Mouse (Mus musculus): Measurements from ENCODE around the gene Med29. TPM values are rescaled to one million over a fixed set of nuclear protein-coding genes. Genes with fewer than 3 reads are reported as not detected.

Gene Med29
- 20.2 TPM for polyA plus RNA-seq (2017; shearing (Covaris generic))

DNA sequence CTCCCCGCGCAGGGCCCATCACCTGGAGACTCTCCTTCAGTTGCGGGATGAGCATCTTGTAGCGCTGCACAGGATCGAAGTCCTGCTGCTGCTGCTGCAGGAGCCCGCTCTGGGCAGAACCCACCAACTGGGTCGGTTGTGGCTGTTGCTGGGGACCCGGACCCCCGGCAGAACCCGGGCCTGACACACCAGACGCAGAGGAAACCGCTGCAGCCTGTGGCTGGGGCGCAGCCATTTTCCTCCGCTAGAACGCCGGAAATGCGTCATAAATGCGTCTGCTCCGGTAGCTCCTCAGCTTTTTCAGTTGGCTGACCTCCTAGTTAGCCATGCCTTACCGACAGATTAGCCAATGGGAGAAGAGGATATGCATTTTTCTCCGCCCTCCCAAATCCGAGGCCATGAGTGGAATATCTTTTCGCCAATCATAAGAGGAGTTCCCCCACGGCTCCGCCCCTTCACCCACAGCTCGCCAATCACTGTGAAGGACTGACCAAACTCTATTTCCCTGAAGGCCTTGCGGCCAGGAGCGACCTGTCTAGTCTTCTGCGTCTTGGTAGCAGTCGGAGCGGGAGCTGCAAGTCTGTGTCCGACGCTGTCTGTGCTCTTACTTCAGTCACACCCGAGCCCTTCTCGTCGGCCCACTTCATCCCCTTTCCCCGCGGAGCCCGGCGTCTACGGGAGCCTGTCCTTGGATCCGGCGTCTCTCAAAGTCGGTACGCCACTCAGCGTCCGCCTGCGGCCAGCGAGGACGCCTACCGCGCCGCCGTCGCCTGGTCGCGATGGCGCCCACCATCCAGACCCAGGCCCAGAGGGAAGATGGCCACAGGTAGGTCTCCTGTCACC is at the start of gene Med29, which contains the start of gene Paf1:
Med29 (minus strand) TSS at position 280 of the 843 bp plus-strand sequence.
Paf1 (plus strand) TSS at position 523 of the 843 bp plus-strand sequence.

DNA sequence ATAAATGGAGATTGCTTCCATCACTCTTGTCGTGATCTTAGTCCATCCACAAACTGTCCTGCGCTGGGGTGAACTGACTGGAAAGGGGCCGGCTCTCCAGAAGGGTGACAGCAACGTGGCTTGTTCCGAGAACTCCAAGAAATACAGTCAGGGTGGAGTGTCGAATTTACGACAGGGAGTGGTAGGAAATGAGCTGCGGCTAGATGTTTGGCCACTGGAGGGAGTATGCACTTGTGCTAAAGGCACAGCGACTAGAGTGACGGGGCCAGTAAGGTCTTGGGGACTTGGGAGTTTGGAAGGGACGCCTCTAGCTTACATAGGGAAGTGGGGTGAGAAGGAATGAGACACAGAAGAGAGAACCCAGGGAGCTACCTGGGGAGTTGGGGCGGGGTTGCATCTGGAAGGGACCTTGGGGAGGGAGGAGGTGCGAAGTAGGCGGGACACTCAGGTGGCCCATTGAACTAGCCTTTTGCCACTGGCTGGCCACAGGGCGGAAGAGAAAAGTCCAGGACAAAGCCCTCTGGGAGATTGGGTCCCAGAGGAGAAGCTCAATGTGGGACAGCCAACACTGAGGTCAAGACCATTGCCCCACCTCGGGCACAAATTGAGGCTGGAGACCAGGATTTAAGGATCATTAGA is 44.5 kb upstream of the Med29 start, which contains the start of gene Gmfg:
Gmfg (plus strand) TSS at position 516 of the 639 bp plus-strand sequence.

DNA sequence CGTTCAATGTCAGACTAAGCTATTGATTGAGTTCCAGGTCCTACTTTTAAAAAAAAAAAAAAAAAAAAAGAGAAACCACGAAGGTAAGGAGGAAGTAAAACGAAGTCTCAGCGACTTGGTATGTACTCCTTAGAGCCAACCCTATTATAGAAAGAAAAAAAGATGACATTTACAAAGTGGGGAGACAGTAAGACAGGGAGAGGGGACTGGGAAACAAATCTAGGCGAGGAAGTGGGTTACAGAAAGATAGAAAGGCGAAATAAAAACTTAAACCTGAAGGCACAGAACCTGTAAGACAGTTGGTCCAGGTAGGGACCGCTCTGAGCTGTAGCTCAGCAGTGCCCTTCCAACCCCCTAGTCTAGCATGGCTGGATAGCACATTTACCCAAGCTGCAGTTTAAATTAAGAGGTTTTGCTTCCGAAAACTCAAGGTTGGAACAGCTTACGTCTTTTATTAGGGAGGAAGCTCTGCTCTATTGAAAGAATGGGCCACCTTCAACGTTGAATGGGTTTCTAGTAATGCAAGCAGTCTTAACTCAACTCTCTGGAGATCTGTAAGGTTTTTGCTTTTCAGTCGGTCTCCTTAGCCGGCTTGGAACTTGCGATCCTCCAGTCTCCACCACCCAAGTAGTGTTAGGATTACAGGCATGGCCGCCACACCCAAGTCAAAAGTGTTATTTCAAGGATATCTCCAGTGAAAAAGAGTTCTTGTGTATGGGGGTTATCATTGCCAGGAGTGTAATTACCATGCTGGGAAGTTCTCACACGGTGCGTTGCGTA is 12.1 kb downstream of the Med29 start, which contains the start of gene Zfp36:
Zfp36 (minus strand) TSS at position 17 of the 780 bp plus-strand sequence.

DNA sequence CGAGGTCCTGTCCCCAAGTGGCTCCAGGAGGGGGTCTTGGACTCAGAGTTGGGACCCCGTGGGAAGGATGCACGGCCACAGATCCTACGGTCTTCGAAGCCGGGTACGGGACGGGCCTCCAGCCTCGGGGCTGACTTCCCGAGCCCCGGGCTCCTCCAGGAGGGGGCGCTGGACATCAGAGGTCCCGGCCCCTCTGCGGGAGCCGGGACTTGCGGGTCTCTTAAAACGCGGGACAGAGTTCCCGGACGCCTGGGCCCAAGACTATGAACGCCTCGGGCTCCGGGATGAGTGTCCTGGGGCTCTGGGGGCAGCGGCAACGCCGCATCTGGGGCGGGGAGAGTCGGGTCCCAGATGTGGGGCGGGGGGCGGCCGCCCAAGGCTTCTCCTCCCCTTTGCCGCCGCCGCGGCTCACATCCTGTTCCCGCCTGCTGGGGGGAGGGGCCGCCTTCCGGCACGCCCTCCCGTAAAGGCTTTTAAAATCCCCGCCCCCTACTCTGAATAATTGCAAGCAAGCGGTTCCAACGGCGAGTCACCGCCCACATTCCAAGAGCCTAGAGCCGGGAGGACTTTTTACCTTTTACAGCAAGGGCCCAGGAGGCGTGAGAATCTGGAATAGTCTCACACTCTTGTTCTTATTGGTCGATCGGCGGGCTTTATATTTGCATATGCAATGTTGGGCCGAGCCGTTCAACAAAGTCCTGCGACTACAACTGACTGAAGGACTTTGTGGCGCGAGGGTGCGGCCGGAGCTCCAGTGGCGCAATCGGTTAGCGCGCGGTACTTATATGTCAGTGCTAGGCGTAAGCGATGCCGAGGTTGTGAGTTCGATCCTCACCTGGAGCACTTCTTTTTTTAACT is 20.0 kb downstream of the Med29 start, which contains the start of gene Plekhg2:
Plekhg2 (minus strand) TSS at position 349 of the 858 bp plus-strand sequence.

DNA sequence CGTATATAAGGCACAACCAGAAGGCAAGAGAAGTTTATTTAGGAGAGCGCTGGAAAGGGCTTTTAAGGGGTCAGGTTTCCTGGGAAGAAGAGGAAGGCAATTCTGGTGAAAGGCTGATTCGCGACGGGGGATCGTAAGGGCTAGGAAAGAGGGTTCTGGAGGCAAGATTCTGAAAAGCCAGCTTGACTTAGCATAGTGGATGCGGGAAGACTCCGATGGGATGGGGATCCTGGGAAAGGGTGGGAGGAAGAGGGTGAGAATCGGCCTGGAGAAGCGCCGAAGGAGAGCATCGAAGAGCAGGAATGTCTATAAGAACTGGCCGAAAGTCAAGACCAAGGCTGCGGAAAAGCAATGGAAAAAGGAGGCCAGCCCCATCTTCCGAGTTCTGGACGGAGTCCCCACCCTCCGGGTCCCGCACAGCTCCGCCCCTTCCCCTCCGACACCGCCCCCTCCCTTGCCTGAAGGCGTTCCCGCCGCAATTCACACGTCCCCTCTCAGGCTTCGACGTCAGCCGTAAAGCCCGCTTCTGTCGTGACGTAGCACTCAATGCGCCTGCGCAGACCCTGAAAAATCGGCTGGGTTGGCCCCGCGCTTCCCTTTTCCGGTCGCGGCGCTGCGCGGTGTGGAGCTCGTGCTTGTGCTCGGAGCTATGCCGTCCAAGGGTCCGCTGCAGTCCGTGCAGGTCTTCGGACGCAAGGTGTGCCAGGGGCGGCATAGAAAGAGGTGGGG is 42.2 kb downstream of the Med29 start, which contains the start of gene Rps16:
Rps16 (plus strand) TSS at position 498 of the 729 bp plus-strand sequence.

DNA sequence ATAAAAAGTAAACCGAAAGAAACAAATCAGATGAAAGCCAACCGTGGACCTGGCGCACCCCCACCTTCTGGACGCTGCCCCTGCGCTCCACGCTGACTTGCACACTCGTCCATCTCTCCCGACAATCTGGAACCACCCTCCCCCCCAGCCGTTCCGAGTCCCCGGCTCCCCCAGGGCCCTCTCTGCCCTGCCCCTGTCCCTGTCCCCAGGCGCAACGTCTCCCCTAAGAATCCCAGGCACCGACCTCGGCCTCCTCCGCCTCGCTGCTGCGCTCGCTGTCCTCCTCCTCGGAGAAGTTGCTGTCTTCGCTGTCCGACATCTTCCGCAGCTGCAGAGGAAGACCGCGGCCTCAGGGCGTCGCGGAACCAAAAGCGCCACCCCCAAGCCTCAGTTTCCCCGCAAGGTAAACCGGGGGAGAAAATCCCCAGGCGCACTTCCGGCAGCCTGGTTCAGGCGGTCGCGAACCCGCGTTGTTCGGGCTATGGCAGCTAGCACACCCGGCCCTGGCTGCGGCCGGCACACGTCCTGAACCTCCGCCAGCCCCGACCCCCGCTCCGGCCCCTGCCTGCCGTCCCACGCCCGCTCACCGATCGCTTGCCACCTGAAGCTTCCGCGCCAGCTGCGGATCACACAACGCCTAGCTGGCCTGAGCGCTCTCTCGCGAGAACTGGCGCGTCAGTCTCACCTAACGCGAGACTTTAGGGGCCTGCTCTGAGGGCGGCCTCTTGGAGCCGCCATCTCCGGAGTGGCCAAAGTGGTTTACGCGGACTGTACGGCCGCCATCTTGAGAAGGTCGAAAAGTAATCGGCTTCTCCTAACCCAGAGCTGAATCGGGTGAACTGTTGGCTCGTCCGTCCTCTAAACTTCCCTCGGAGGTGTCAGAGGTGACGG is 54.2 kb downstream of the Med29 start, which contains the start of gene Supt5:
Supt5 (minus strand) TSS at position 639 of the 891 bp plus-strand sequence.

Other genes starting within 250 kb of the Med29 start
- gene Fbl, start 223.0 kb downstream of the Med29 start, polyA plus RNA-seq (2017; shearing (Covaris generic)) = 180 TPM
- 10.2 TPM for gene Dyrk1b, start 213.2 kb downstream of the Med29 start, polyA plus RNA-seq (2017; shearing (Covaris generic))
- 13.7 TPM for gene Eid2, start 124.8 kb downstream of the Med29 start, polyA plus RNA-seq (2017; shearing (Covaris generic))
- 0.79 TPM for gene Eid2b, start 115.0 kb downstream of the Med29 start, polyA plus RNA-seq (2017; shearing (Covaris generic))
- gene Selenov, start 101.5 kb downstream of the Med29 start, polyA plus RNA-seq (2017; shearing (Covaris generic)) = 0.40 TPM
- not detected for gene Dll3, start 90.5 kb downstream of the Med29 start, polyA plus RNA-seq (2017; shearing (Covaris generic))
- gene Timm50, start 80.6 kb downstream of the Med29 start, polyA plus RNA-seq (2017; shearing (Covaris generic)) = 51.7 TPM
- 172 TPM for gene Supt5, start 54.0 kb downstream of the Med29 start, polyA plus RNA-seq (2017; shearing (Covaris generic))
- gene Rps16, start 42.1 kb downstream of the Med29 start, polyA plus RNA-seq (2017; shearing (Covaris generic)) = 871 TPM
- 21.7 TPM for gene Plekhg2, start 20.1 kb downstream of the Med29 start, polyA plus RNA-seq (2017; shearing (Covaris generic))
- gene Zfp36, start 12.5 kb downstream of the Med29 start, polyA plus RNA-seq (2017; shearing (Covaris generic)) = 606 TPM
- 160 TPM for gene Paf1, start 243 bp upstream of the Med29 start, polyA plus RNA-seq (2017; shearing (Covaris generic))
- 550 TPM for gene Gmfg, start 44.7 kb upstream of the Med29 start, polyA plus RNA-seq (2017; shearing (Covaris generic))
- gene Lrfn1, start 59.3 kb upstream of the Med29 start, polyA plus RNA-seq (2017; shearing (Covaris generic)) = 0.88 TPM
- gene Ifnl2, start 117.7 kb upstream of the Med29 start, polyA plus RNA-seq (2017; shearing (Covaris generic)) = not detected
- not detected for gene Ifnl3, start 130.1 kb upstream of the Med29 start, polyA plus RNA-seq (2017; shearing (Covaris generic))
- gene Sycn, start 148.2 kb upstream of the Med29 start, polyA plus RNA-seq (2017; shearing (Covaris generic)) = not detected
- 4.0 TPM for gene Nccrp1, start 154.5 kb upstream of the Med29 start, polyA plus RNA-seq (2017; shearing (Covaris generic))
- 72.4 TPM for gene Samd4b, start 205.4 kb upstream of the Med29 start, polyA plus RNA-seq (2017; shearing (Covaris generic))
- 9.0 TPM for gene Pak4, start 205.5 kb upstream of the Med29 start, polyA plus RNA-seq (2017; shearing (Covaris generic))
- gene Acp7, start 238.6 kb upstream of the Med29 start, polyA plus RNA-seq (2017; shearing (Covaris generic)) = not detected